Mouse (Mus musculus): Measurements from ENCODE around the gene Tcf12. TPM values are rescaled to one million over a fixed set of nuclear protein-coding genes. Genes with fewer than 3 reads are reported as not detected.

Tcf12 gene
- total and polyA plus RNA-seq, 2 experiments from 2014 or later, result 32.4 to 71.5 TPM

DNA sequence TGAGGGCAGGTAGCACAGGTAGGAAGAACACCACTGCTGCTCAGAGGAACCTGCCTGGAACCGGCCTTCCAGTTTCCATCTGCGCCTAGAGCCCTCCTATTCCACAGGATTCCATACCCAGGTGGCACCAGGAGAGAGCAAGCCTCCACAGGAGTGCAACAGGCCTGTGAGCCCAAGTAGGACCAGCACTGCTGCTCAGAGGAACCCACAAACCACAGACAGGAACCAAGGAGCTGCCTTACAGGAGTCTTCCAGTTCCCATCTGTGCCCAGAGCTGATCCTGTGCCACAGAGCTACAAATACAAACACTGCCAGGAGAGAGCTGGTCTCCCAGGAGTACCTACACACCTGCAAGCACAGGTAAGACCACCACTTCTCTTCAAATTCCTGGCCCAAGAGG is 125.0 kb downstream of the Tcf12 start:
- no peak for TF ChIP-seq CTCF (IDR thresholded peaks at IDR 0.05; ENCODE audit: low read depth)
- H3K9ac ChIP-seq, result no peak overlapping the region
- no peak for DNase-seq
- no peaks in the 10 kb centered on the region for H3K27me3 ChIP-seq (ENCODE audit: insufficient read depth, low read length)
- H3K36me3 ChIP-seq (ENCODE audit: insufficient read depth), result no peaks in the 10 kb centered on the region
- ATAC-seq, result no peak
- no peaks in the 10 kb centered on the region for H3K4me1 ChIP-seq (ENCODE audit: insufficient read depth)
- H3K9me3 ChIP-seq (ENCODE audit: low read length), result no peaks in the 10 kb centered on the region
- WGBS, result 98% methylated on average over 2 of the region's 2 CpGs
- H3K4me2 ChIP-seq (ENCODE audit: low read depth), result no peak overlapping the region
- H3K4me3 ChIP-seq (ENCODE audit: low read depth, low read length), result no peak overlapping the region
- no peak overlapping the region for H3K27ac ChIP-seq (ENCODE audit: low read depth, low read length)

DNA sequence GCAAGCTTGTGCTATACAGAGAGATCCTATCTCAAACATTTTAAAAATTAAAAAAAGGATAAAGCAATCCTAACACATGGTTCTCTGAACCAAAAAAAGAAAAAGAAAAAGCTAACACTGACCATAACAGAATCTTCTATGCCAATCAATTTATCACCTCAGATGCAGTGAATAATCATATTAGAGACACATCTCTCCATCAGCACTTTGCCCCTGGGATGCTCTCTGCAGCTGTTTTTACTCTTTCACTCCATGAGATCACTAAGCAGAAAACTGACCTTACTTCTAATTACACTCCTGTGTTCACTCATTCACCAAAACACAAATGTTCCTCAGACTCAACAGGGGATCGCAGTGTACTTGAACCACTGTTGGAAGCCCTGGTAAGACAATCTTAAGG is 128.8 kb downstream of the Tcf12 start:
- Histone ChIP-seq H3K27me3 (ENCODE audit: insufficient read depth, low read length) (no peaks in the 10 kb centered on the region), H3K9me3 (ENCODE audit: low read length) (no peaks in the 10 kb centered on the region), H3K9ac (no peak overlapping the region), H3K4me3 (ENCODE audit: low read depth, low read length) (no peak overlapping the region), H3K4me1 (ENCODE audit: insufficient read depth) (peaks cover 3% of the 10 kb centered on the region; the same call in 1 of the 2 replicates), H3K36me3 (ENCODE audit: insufficient read depth) (no peaks in the 10 kb centered on the region), H3K27ac (ENCODE audit: low read depth, low read length) (no peak overlapping the region), H3K4me2 (ENCODE audit: low read depth) (no peak overlapping the region)
- no peak for TF ChIP-seq CTCF (IDR thresholded peaks at IDR 0.05; ENCODE audit: low read depth)
- DNase-seq (no peak), ATAC-seq (no peak)
- WGBS, result 87% methylated on average over 1 of the region's 1 CpGs

DNA sequence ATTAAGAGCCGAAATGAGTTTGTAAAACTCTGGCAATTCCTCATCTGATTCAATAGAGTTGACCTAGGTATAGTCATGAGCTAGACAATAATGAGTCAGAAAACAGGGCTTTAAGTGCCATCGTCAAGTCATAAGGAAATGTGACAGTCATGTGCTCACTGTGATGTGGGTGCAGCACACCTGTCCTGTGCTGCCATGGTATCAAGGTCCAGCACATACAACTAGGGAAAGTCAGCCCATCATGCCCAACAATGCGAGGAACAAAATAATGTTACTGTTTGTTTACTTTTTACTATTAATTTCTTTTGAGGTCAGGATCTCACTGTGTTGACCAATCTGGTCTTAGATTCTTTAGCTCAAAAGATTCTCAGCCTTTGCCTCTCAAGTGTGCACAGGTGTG is 130.6 kb downstream of the Tcf12 start:
- no peaks in the 10 kb centered on the region for H3K36me3 ChIP-seq (ENCODE audit: insufficient read depth)
- WGBS, result 97% methylated on average over 3 of the region's 3 CpGs
- no peak overlapping the region for H3K4me2 ChIP-seq (ENCODE audit: low read depth)
- H3K27ac ChIP-seq (ENCODE audit: low read depth, low read length), result no peak overlapping the region
- no peak overlapping the region for H3K9ac ChIP-seq
- H3K27me3 ChIP-seq (ENCODE audit: insufficient read depth, low read length), result no peaks in the 10 kb centered on the region
- no peak for TF ChIP-seq CTCF (IDR thresholded peaks at IDR 0.05; ENCODE audit: low read depth)
- no peak overlapping the region for H3K4me3 ChIP-seq (ENCODE audit: low read depth, low read length)
- ATAC-seq, result no peak
- no peak for DNase-seq
- peaks cover 3% of the 10 kb centered on the region; the same call in 1 of the 2 replicates for H3K4me1 ChIP-seq (ENCODE audit: insufficient read depth)
- no peaks in the 10 kb centered on the region for H3K9me3 ChIP-seq (ENCODE audit: low read length)

DNA sequence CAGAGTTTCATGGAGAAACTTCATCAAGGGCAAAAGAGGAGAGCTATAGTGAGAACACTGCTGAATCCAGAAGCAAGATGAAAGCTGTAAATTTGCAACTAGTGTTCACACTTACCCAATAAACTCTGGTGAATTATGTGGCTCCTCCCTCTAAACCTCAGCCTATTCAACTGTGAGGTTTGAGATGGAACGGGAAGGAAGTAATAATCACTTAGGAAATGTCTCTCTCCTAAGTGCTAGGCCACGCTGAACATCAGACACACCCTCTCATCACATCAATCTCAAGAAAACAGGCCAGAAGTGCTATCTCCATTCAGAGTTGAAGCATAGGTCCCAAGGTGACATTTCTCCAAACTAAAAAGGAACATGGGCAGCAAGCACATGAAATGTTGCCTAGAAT is 131.1 kb downstream of the Tcf12 start:
- 81% methylated on average over 2 of the region's 2 CpGs for WGBS
- H3K9me3 ChIP-seq (ENCODE audit: low read length), result no peaks in the 10 kb centered on the region
- no peaks in the 10 kb centered on the region for H3K36me3 ChIP-seq (ENCODE audit: insufficient read depth)
- no peaks in the 10 kb centered on the region for H3K27me3 ChIP-seq (ENCODE audit: insufficient read depth, low read length)
- DNase-seq (no peak), ATAC-seq (no peak)
- no peak overlapping the region for H3K9ac ChIP-seq
- peaks cover 3% of the 10 kb centered on the region; the same call in 1 of the 2 replicates for H3K4me1 ChIP-seq (ENCODE audit: insufficient read depth)
- H3K27ac ChIP-seq (ENCODE audit: low read depth, low read length), result no peak overlapping the region
- TF ChIP-seq CTCF (IDR thresholded peaks at IDR 0.05; ENCODE audit: low read depth), result no peak
- H3K4me3 ChIP-seq (ENCODE audit: low read depth, low read length), result no peak overlapping the region
- no peak overlapping the region for H3K4me2 ChIP-seq (ENCODE audit: low read depth)

DNA sequence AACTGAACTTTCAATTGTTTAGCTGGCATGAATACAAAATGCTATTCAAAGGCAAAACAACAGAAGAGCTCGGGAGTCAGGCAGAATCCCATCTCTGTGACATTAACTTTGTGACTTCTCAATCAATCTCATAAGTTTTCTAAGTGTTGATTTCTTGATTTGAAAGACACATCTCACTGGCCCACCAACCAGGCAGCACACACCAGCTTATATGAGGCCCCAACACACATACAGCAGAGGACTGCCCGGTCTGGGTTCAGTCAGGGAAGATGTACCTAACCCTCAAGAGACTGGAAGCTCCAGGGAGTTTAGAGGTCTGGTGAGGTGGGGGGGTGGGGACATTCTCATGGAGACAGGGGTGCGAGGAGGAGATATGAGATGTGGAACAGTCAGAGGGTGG is 132.8 kb downstream of the Tcf12 start:
- no peak overlapping the region for H3K9ac ChIP-seq
- no peak overlapping the region for H3K4me2 ChIP-seq (ENCODE audit: low read depth)
- ATAC-seq (no peak), DNase-seq (no peak)
- no peak overlapping the region for H3K4me3 ChIP-seq (ENCODE audit: low read depth, low read length)
- H3K4me1 ChIP-seq (ENCODE audit: insufficient read depth), result peaks cover 3% of the 10 kb centered on the region; the same call in 1 of the 2 replicates
- no peaks in the 10 kb centered on the region for H3K9me3 ChIP-seq (ENCODE audit: low read length)
- no peak for TF ChIP-seq CTCF (IDR thresholded peaks at IDR 0.05; ENCODE audit: low read depth)
- no peaks in the 10 kb centered on the region for H3K36me3 ChIP-seq (ENCODE audit: insufficient read depth)
- no peak overlapping the region for H3K27ac ChIP-seq (ENCODE audit: low read depth, low read length)
- WGBS, result 77% methylated on average over 3 of the region's 3 CpGs
- H3K27me3 ChIP-seq (ENCODE audit: insufficient read depth, low read length), result no peaks in the 10 kb centered on the region

DNA sequence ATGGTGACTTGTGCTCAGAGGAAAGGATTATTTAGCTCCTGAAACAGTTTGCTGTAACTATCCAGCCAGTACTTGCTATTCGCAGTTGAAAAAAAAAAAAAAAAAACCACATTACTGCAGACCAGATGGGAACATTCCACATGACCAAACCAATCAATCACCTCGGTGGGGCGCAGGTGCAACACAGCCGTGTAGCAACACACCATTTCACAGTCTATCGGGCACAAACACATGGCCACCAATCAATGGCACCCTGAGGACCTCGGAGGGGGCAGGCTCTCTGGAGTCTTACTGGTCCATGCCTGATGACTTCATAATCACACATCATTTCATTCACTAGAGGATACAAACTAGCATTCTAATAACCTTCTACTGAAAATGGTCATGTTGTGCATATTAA is 135.6 kb downstream of the Tcf12 start:
- WGBS, result 7% methylated on average over 6 of the region's 6 CpGs
- Histone ChIP-seq H3K4me3 (ENCODE audit: low read depth, low read length) (no peak overlapping the region), H3K27me3 (ENCODE audit: insufficient read depth, low read length) (no peaks in the 10 kb centered on the region), H3K9ac (no peak overlapping the region), H3K36me3 (ENCODE audit: insufficient read depth) (no peaks in the 10 kb centered on the region), H3K4me1 (ENCODE audit: insufficient read depth) (peaks cover 3% of the 10 kb centered on the region; the same call in 1 of the 2 replicates), H3K9me3 (ENCODE audit: low read length) (no peaks in the 10 kb centered on the region), H3K4me2 (ENCODE audit: low read depth) (0 out of 2 replicates have a peak overlapping the region, but pooled peaks have one; percentile 10), H3K27ac (ENCODE audit: low read depth, low read length) (peak overlapping the region; percentile 66)
- peak; percentile 91 for ATAC-seq
- no peak for TF ChIP-seq CTCF (IDR thresholded peaks at IDR 0.05; ENCODE audit: low read depth)
- DNase-seq, result peak; percentile 67

DNA sequence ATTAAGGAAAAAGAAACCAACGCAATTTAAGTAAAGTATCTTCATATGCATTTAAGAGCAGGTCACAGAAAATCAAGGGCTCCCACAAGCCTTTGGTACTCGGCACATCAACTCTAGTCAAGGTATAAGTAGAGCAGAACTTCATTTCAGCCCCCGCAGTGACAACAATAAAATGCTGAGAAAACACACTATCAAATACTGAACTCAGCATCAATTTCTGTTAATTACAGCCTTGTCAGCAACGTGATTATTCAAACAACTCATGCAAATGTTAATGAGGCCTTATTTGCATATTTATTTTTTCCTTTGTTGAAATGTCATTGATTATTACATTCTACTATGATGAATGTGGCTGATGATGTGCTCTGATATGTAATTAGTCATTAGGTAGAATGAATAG is 136.5 kb downstream of the Tcf12 start:
- no peaks in the 10 kb centered on the region for H3K27me3 ChIP-seq (ENCODE audit: insufficient read depth, low read length)
- H3K4me2 ChIP-seq (ENCODE audit: low read depth), result no peak overlapping the region
- H3K36me3 ChIP-seq (ENCODE audit: insufficient read depth), result no peaks in the 10 kb centered on the region
- 21% methylated on average over 4 of the region's 4 CpGs for WGBS
- H3K9me3 ChIP-seq (ENCODE audit: low read length), result no peaks in the 10 kb centered on the region
- ATAC-seq (peak; percentile 61), DNase-seq (peak; percentile 20)
- TF ChIP-seq CTCF (IDR thresholded peaks at IDR 0.05; ENCODE audit: low read depth), result no peak
- H3K4me1 ChIP-seq (ENCODE audit: insufficient read depth), result peaks cover 3% of the 10 kb centered on the region; the same call in 1 of the 2 replicates
- no peak overlapping the region for H3K9ac ChIP-seq
- 0 out of 2 replicates have a peak overlapping the region, but pooled peaks have one; percentile 29 for H3K27ac ChIP-seq (ENCODE audit: low read depth, low read length)
- no peak overlapping the region for H3K4me3 ChIP-seq (ENCODE audit: low read depth, low read length)

Data from forebrain, postnatal 0 days (tissue).